Mouse (Mus musculus) intestine, embryonic 14.5 days (tissue): ENCODE data around the gene Lims1. TPM values are rescaled to one million over a fixed set of nuclear protein-coding genes. Genes with fewer than 3 reads are reported as not detected.

ENCODE experiments used
- ATAC-seq: fragments of 200-750 bp; cut with Nextera tagmentation; replicated peaks from 2 replicates; pipeline ENCODE4 v1.8.0; 2017; ENCODE audit warnings: low read depth, moderate number of reproducible peaks, moderate TSS enrichment, moderate library complexity; ENCODE audit not compliant: low FRiP score, low TSS enrichment
- DNase-seq: peaks from one replicate; pipeline ENCODE4 v3.0.0-alpha.2; 2018; ENCODE audit warnings: low spot score
- H3K27ac ChIP-seq: fragments of 300-500 bp; sonication (generic); 2 replicates; pipeline ENCODE4 v1.5.1; 2014; ENCODE audit warnings: low read depth, mild to moderate bottlenecking, control low read depth
- H3K27me3 ChIP-seq: fragments of 300-500 bp; sonication (generic); replicated peaks from 2 replicates; pipeline ENCODE4 v1.6.1; 2014; ENCODE audit warnings: low read length, control low read depth; ENCODE audit not compliant: control insufficient read depth, insufficient read depth
- H3K36me3 ChIP-seq: fragments of 300-500 bp; sonication (generic); 2 replicates; pipeline ENCODE4 v1.6.1; 2014; ENCODE audit warnings: low read length, control low read depth; ENCODE audit not compliant: control insufficient read depth, insufficient read depth
- H3K4me1 ChIP-seq: fragments of 300-500 bp; sonication (generic); replicated peaks from 2 replicates; pipeline ENCODE4 v1.6.1; 2014; ENCODE audit warnings: low read length, control low read depth, mixed read lengths; ENCODE audit not compliant: control insufficient read depth, insufficient read depth
- H3K4me2 ChIP-seq: fragments of 300-500 bp; sonication (generic); 2 replicates; pipeline ENCODE4 v1.6.1; 2014; ENCODE audit warnings: low read length
- H3K4me3 ChIP-seq: fragments of 300-500 bp; sonication (generic); 2 replicates; pipeline ENCODE4 v1.5.1; 2014; ENCODE audit warnings: low read depth, low read length, control low read depth, mixed read lengths
- H3K9ac ChIP-seq: fragments of 300-500 bp; sonication (generic); 2 replicates; pipeline ENCODE4 v1.6.1; 2014; ENCODE audit warnings: mild to moderate bottlenecking, low read length
- H3K9me3 ChIP-seq: fragments of 300-500 bp; sonication (generic); 2 replicates; pipeline ENCODE4 v1.6.1; 2016; ENCODE audit warnings: low read length, control low read depth; ENCODE audit not compliant: control insufficient read depth
- WGBS: fragments of 180-500 bp; shearing (Covaris S2); extraction: QIAGEN DNeasy Blood & Tissue Kit; methylation state at CpG from one replicate; pipeline ENCODE4 v1.1.7; 2014; 5-methylcytosine and 5-hydroxymethylcytosine counted together
- polyA plus RNA-seq: library from polyadenylated mRNA; unstranded; fragments of >200 nt; fragmentation: Nextera tagmentation; extraction: Ambion mirVana; gene quantifications from 2 replicates; pipeline ENCODE4 v1.2.1, GENCODE M21; 2014

The Lims1 gene
- polyA plus RNA-seq, 1 experiment from 2014 or later = 134 TPM

DNA sequence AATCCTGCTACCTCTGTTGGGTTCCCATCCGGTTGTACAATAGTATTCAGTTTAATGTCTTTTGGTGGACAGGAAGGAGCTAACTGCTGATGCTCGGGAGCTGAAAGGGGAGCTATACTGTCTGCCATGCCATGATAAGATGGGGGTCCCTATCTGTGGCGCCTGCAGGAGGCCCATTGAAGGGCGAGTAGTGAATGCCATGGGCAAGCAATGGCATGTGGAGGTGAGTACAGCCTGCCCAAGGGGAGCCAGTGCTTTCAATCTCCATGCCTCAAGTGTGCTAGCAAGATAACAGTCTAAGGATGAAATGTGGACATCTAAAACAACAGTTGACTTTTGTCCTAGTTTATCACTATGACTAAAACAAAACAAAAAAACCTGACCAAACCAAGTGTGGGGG, 89.1 kb downstream of the Lims1 start:
- H3K4me3 ChIP-seq = no peak overlapping the region
- 92% methylated on average over 4 of the region's 4 CpGs for whole genome bisulfite sequencing
- ATAC-seq (no peak), DNase-seq (no peak)
- H3K9ac ChIP-seq = no peak overlapping the region
- H3K27ac ChIP-seq = no peak overlapping the region
- no peaks in the 10 kb centered on the region for H3K9me3 ChIP-seq
- no peak overlapping the region for H3K4me2 ChIP-seq
- H3K27me3 ChIP-seq = no peaks in the 10 kb centered on the region
- peaks cover 91% of the 10 kb centered on the region for H3K36me3 ChIP-seq
- no peaks in the 10 kb centered on the region for H3K4me1 ChIP-seq

DNA sequence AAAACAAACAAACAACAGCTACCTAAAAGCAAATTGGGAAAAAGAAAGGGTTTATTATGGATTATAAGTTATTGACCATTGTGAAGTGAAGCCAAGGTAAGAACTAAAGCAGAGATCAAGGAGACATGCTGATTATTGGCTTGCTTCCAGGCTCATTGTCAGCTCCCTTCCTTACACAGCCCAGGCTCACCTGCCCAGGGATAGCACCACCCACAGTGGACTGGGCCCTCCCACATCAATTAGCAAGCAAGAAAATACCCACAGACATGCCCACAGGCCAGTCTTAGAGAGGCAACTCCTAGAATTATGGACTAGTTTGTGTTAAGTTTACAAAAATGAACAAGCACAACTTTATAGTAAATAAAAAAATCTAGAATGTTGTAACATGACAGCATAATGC, 89.6 kb downstream of the Lims1 start:
- Histone ChIP-seq H3K4me1 (no peaks in the 10 kb centered on the region), H3K4me2 (no peak overlapping the region), H3K9ac (no peak overlapping the region), H3K4me3 (no peak overlapping the region), H3K27ac (no peak overlapping the region), H3K9me3 (no peaks in the 10 kb centered on the region), H3K27me3 (no peaks in the 10 kb centered on the region), H3K36me3 (peaks cover 89% of the 10 kb centered on the region)
- ATAC-seq (no peak), DNase-seq (no peak)

DNA sequence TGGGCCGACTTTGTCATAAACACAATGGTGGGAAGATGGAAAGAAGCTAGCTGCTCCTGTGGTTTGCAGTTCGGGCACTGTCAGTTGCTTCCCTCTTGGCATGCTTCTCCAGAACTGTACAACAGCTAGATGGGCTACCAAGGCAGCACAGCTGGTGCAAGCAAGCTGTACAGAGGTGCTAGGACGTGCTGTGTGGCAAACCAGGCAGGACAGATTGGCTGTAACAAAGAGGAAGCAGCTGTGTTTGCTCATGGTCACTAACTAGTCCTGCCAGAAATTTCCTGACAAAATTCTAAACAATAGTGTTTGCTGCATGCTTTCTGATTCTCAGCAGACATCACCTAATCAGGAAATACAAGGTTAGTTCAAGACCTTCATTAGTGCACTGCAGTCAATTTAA, 93.4 kb downstream of the Lims1 start:
- ATAC-seq (no peak), DNase-seq (no peak)
- H3K9me3 ChIP-seq = no peaks in the 10 kb centered on the region
- no peak overlapping the region for H3K9ac ChIP-seq
- 86% methylated on average over 3 of the region's 3 CpGs for WGBS
- H3K27ac ChIP-seq = no peak overlapping the region
- H3K4me1 ChIP-seq = no peaks in the 10 kb centered on the region
- H3K4me3 ChIP-seq = no peak overlapping the region
- H3K36me3 ChIP-seq = peaks cover 84% of the 10 kb centered on the region
- no peaks in the 10 kb centered on the region for H3K27me3 ChIP-seq
- H3K4me2 ChIP-seq = no peak overlapping the region

DNA sequence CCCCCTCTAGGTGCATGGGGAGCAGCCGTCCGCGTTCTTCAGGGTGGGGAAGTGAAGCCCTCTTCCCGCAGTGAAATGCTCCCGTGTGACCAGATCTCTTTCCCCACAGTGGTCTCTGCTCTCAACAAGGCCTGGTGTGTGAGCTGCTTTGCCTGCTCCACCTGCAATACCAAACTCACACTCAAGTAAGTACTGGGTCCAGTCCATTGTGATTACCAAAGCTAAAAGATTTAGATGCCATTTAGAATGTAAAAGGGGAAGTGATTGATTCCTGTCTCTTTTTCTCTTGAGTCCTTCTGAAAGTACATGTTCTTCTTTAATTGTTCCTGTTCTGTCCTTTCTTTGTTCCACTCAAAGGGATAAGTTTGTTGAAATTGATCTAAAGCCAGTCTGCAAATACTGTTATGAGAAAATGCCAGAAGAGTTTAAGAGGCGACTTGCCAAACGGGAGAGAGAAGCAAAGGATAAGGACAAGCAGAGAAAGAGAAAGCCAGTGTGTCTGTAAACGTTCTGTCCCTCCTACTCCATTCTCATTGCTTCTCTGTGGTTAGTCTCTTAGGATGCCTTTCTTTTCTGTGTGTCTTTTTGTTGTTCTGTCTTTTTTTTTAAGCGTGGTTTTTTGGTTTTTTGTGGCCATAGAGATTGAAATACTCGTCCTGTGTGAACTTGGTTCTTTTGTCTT, 95.2 kb downstream of the Lims1 start:
- Histone ChIP-seq H3K4me1 (no peaks in the 10 kb centered on the region), H3K27me3 (no peaks in the 10 kb centered on the region), H3K9me3 (no peaks in the 10 kb centered on the region), H3K36me3 (peaks cover 79% of the 10 kb centered on the region), H3K4me2 (no peak overlapping the region), H3K27ac (no peak overlapping the region), H3K9ac (no peak overlapping the region), H3K4me3 (no peak overlapping the region)
- WGBS = 91% methylated on average over 10 of the region's 10 CpGs
- no peak for DNase-seq
- no peak for ATAC-seq

DNA sequence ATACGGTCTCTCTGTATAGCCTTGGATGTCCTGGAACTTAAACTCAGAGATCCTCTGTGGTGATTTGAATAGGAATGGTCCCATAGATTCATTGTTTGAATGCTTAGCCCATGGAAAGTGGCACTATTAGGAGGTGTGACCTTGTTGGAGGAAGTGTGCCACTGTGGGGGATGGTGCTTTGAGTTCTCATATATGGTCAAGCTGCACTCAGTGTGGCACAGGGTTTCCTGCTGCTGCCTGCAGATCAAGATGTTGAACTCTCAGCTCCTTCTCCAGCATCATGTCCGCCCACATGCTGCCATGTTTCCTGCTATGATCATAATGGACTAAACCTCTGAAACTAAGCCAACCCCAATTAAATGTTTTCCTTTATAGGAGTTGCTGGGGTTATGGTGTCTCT, 104.7 kb downstream of the Lims1 start:
- 92% methylated on average over 2 of the region's 2 CpGs for WGBS
- ATAC-seq = no peak
- no peak overlapping the region for H3K9ac ChIP-seq
- H3K4me2 ChIP-seq = no peak overlapping the region
- no peak overlapping the region for H3K4me3 ChIP-seq
- DNase-seq = no peak
- H3K27me3 ChIP-seq = no peaks in the 10 kb centered on the region
- H3K9me3 ChIP-seq = no peaks in the 10 kb centered on the region
- H3K4me1 ChIP-seq = no peaks in the 10 kb centered on the region
- peaks cover 31% of the 10 kb centered on the region for H3K36me3 ChIP-seq
- H3K27ac ChIP-seq = no peak overlapping the region

DNA sequence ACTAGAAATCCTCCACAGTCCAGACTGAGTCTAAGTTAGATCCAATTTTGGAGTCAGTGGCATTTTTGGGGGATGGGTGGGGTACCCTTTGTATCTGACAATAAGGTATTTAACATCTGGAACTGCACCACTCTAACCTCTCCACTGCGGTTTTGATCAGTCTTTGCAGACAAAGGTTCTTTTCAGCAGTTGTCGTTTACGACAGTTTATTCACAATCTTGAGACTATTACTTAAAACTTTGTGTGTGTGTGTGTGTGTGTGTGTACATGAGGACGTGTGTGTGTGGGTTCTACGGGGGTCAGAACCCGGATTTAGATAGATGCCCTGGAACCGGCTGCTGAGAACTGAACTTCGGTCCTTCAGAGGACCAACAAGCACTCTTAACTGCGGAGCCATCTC, 122.6 kb downstream of the Lims1 start:
- no peaks in the 10 kb centered on the region for H3K27me3 ChIP-seq
- H3K9ac ChIP-seq = peak overlapping the region; percentile 94
- 14% methylated on average over 9 of the region's 9 CpGs for WGBS
- H3K4me3 ChIP-seq = peak overlapping the region; percentile 97
- ATAC-seq (no peak; the same call in 1 of the 2 replicates), DNase-seq (peak; percentile 60)
- H3K27ac ChIP-seq = peak overlapping the region; percentile 96
- peak overlapping the region; percentile 72 for H3K4me2 ChIP-seq
- H3K9me3 ChIP-seq = no peaks in the 10 kb centered on the region
- H3K36me3 ChIP-seq = no peaks in the 10 kb centered on the region
- peaks cover 9% of the 10 kb centered on the region for H3K4me1 ChIP-seq

DNA sequence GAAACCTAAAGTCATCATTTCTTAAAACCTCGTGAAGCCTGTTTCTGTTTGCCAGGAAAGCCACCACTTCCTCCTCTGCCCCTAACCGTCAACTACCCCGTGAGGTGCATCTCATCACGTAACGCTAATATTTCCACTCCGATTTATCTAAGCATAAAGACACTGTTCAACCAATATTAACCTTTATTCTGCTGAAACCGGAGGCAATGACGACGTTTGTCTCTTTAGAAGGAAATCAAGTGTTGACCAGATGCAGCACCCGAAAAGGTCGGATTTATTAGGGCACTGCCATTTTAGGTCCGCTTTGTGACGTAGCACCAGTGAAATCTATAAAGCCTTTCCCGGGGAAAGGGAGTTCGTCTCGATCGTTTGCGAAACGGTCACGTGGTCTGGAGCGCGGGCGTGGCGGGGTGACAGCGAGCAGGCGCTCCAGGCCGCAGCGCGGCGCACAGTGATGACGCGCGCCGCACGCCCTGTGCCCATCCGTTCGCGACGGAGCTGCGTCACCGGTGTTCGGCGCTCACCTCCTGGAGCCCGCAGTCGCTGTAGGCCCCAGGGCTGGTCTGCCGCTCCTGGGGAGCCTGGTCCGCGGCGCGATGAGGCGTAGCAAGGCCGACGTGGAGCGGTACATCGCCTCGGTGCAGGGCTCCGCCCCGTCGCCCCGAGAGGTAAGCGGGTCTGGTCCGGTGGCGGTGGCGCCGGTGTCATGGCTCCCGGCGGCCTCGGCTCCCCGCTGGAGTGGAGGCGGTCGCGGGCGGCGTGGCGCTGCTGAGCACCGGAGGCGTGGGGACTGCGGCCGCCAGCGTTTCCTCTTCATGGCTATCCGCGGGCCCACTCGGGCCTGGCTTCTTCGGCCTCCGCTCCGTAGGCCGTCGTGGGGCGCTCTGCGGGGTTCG, 123.4 kb downstream of the Lims1 start, which contains the start of gene Ranbp2:
Gene Ranbp2 (plus strand): TSS at position 537 of the 896 bp plus-strand sequence.
- Histone ChIP-seq H3K4me1 (peaks cover 9% of the 10 kb centered on the region), H3K4me3 (peak within 1 kb of the TSS; percentile 97), H3K9me3 (no peaks in the 10 kb centered on the region), H3K36me3 (no peaks in the 10 kb centered on the region), H3K9ac (peak within 1 kb of the TSS; percentile 94), H3K27ac (peak within 1 kb of the TSS; percentile 96), H3K4me2 (peak within 1 kb of the TSS; percentile 72), H3K27me3 (no peaks in the 10 kb centered on the region)
- under 1% methylated on average over 88 of the region's 91 CpGs for WGBS
- ATAC-seq = peak; percentile 99
- peak; percentile 97 for DNase-seq

DNA sequence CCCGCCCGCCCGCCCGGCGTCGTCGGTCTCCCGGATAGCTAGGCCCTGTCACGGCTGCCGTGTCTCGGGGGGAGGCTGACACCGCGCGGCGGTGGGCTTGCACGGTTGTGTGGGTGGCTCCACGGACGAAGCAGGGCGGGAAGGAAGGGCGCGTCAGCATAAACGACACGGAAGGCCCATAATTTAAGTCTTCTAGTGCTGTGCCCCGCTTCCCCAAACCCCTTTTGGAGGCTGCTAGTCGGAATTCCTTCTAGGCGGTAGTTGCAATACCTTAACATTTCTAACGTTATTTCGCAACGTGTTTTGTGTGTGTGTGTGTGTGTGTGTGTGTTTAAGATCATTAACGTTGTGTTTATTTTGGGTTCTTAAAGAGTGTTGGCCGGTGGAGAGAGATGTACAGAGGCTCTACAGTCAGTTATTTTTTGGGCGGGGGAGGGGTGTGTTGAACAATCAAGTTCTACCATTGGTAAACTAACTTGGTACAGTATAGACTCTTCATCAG, 124.1 kb downstream of the Lims1 start:
- Histone ChIP-seq H3K27ac (peak overlapping the region; percentile 96), H3K27me3 (no peaks in the 10 kb centered on the region), H3K9ac (peak overlapping the region; percentile 94), H3K4me1 (peaks cover 9% of the 10 kb centered on the region), H3K9me3 (no peaks in the 10 kb centered on the region), H3K4me3 (peak overlapping the region; percentile 97), H3K4me2 (peak overlapping the region; percentile 66), H3K36me3 (no peaks in the 10 kb centered on the region; the same call in 1 of the 2 replicates)
- under 1% methylated on average over 32 of the region's 32 CpGs for WGBS
- ATAC-seq (no peak), DNase-seq (no peak)
